Mouse (Mus musculus): ENCODE results near the gene Psors1c2.

The Psors1c2 gene

DNA sequence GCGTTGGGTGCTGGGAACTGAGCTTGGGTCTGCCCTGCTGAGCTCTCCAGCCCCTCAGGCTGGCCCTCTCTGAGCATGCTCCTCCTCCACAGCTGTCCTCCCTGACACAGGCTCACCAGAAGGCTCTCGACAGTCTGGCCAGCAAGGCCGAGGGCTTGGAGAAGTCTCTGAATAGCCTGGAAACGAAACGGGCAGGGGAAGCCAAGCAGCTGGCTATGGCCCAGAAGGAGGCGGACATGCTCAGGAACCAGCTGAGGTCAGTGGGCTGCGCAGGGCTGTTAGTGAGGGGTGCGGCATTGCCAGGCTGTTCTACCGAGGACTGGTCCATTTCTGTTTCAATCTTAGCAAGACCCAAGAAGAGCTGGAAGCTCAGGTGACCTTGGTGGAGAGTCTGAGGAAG is 8.6 kb upstream of the Psors1c2 start:
- DNase-seq = no peak

DNA sequence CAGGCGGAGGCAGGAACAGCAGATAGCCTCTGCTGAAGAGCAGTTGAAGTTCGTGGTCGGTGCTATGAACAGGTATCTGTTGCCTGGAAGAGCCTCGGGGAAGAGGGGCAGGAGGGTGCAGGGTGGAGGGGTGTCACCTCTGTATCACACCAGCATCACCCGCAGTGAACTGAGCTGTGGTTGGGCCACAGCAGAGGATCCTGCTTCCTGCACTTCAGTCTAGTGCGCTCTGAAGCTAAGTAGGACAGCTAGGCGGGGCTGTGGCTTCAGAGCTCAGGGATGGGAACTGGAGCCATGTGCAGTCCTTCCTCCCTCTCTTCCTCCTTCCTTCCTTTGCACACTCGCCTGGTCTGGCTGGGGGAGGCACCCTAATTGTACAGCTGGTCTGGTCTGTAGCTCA is 6.4 kb upstream of the Psors1c2 start:
- DNase-seq = no peak

DNA sequence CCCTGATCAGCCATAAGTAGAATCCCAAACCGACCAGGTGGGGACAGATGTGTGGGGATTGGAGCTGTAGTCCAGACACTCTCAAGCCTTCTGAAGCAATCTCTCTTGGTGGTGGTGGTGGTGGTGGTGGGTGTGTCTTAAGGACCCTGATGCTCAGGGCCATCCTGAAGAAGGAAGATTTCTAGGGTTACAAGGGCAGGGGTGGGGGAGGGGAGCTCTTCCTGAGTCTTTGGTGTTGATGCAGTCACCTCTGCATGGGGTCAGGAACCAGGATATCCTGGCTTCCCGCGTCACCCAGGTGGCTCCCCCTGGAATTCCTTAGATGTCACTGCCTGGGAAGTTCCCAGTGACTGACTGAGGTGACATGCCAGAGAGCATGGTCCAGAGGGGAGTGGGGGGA is 641 bp upstream of the Psors1c2 start:
- no peak for DNase-seq

DNA sequence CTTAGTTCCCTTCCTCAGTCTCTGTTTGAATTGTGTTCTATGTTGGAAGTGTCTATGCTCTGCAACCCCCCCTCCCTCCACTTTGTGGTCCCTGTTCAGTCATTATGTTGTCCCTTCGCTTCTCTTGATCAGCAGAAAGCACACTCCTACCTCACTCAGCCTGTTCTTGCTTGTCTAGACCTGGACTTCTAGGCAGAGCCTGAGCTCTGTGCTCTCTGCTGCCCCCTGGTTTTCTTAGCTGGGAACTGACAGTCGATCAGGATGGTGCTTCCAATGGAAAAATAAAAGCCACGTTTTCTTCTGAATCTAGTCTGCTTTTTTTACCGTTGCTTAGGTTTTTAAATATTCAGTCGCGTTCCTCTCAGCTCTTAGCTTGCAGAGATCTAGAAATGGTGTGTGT is 1.3 kb downstream of the Psors1c2 start:
- peak; percentile 52 for DNase-seq

DNA sequence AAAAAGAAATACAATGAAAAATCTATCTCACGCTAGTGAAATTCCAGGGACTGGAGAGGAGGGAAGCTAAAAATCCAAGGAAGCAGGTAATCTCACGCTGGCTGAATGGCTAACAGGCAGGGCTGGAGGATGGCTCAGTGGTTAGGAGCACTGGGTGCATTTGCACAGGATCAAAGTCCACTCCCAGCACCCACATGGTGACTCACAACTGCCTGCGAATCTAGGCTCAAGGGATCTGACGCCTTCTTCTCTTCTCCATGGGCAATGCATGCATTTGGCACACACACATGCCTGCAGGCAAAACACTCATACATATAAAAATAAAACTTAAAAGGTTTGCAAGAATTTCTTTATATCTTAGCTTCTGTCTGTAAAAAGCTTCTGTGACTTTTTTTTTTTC is 4.4 kb downstream of the Psors1c2 start:
- DNase-seq = no peak

DNA sequence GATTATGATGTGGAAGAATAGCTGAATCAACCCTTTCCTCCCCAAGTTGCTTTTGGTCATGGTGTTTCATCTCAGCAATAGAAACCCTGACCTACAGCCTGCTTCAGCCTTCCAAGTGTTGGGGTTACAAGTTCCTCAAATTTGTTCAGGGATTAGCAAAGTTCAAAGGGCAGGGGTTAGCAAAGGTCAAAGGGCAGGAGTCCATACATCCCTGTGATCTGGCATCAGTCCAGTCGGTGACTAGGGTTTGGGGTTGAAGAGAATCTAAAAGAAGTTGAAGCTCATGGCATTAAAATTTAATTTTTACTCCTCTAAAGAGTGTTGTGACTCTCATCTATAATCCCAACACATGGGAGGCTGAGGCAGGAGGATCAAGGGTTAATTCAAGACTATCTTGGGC is 5.5 kb downstream of the Psors1c2 start:
- no peak for DNase-seq

DNA sequence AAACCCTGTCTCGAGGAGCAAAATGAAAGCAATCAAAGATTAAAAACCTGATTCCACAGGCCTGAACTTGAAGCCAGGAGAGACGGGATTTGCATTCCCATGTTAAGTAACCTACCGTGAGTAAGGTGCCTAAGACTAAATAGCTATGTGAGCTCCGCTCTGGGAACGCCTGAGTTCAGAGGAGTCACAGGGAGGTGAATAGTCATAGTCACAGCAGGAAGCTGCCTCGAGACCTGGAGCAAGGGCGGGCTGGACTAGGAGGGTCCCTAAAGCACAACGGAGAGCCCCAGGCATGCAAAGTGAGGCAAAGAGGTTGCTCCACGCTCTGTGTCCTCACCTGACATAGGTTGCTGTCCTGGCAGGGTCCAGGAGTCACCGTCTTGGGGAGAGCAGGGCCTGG is 6.5 kb downstream of the Psors1c2 start:
- DNase-seq = no peak

DNA sequence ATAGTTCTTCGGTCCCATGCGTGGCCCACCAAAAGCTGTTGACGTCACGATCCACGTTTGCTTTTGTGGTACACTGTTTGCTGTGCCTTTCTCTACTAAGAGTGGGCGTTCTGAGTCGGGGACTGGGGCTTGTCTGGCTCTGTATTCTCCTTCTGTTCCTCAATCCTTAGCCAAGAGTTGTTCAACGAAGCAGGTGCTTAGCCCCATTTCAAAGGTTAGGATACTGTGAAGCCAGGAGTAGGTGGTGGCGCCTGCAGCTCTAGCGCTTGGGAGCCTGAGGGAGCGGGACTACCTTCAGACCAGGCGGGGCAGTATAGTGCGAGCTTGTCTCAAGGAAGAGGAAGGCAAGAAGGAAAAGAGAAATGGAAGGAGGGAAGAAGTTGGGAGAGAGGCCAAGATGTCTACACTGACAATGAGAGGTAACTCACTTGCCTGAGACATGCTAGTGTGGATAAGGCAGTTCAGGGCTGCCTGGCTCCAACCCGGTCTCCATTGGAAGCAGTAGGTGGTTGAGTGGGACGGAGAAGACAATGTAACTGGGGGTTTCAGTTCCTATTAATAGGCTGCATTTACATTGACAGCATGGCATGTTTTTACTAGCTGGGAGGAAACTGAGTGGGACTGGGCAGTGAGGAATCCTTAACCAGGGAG is 9.9 kb downstream of the Psors1c2 start:
- DNase-seq = no peak

DNA sequence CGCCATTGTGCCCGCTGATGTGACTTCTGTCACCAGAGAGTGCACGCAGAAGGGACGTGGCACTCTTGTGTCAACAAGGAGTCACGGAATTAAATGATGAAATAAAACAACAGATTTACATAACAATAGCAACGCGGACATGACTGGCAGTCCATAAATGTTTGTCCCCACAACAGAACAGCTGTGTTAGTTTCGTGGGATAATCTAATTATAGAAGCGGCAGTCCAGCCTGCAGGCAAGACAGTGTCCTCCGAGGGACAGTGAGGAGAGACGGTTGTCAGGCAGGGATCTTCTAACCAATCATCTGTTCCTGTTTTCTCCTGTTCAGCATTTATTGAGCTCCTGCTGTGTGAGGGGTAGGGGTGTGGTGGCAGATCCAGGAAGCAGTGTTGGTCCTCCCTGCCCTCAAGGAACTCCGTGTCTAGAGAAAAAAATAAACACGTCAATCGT is 10.4 kb downstream of the Psors1c2 start:
- no peak for DNase-seq

DNA sequence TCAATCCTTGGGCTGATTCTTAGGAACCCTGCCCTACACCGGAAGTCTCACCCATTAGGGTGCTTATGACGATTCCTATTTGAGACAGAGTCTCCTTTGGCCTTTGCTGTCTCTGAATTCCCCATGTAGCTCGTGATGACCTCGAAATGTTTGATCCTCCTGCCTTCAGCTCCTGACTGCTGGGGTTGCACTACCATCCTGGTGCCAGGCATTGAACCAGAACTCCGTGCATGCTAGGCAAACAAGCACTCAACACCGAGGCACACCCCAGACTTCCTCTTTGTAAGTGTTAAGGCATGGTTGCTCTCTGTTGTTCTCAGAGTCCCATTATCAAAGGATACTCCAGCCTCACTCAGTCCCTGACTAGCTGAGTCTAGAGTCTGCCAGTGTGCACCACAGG is 11.0 kb downstream of the Psors1c2 start:
- no peak for DNase-seq

DNA sequence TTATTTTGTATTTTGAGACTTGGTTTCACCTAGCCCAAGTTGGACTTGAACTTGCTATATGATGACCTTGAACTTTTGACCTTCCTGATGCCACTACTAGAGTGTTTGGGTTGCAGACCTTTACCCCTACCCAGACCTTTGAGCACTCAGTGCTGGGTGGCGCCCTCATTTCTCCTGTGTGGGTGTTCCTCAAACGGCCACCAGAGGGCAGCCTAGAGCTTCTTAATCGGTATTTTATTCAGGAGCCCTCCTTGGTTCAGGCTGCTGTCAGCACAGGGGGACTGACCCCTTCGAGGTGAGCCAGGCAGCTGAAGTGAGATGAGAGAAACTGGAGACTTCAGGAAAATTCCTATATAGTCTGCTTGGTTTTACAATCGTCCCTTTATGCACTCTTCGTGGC is 11.7 kb downstream of the Psors1c2 start:
- peak; percentile 41 for DNase-seq

DNA sequence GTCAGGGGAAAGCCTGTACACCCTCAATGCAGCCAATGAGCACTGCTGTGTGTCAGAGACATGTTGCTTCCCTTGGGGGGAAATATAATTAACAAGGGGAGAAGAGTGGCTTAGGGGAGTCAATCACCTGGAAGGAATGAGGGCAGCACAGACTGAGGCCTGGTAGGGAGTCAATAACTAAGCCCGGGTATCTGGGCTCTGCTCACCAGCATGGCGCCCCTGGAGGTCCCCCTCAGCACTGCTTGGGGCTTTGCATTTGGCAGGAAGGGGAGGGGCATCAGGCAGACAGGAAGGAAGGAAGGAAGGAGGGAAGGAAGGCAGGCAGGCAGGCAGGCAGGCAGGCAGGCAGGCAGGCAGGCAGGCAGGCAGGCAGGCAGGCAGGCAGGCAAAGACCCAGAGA is 14.5 kb downstream of the Psors1c2 start:
- DNase-seq = no peak

DNA sequence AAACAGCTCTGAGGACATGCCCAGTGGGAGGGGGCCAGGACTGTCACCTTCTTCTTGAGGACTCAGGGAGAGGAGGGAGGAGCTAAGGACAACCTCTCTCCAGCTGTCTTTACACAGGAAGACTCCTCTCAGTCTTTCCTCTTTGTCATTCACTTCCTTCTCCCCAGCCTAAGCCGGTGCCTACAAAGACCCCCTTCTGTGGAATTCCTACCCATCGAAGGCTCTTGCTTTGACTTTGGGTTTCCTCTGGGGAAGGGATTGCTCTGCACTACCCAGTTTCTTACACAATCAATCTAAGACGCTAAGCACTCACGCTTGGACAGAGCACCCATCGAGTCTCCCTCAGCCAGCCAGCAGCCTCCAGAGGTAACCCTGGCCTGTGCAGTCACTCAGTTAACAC is 15.6 kb downstream of the Psors1c2 start:
- DNase-seq = no peak

DNA sequence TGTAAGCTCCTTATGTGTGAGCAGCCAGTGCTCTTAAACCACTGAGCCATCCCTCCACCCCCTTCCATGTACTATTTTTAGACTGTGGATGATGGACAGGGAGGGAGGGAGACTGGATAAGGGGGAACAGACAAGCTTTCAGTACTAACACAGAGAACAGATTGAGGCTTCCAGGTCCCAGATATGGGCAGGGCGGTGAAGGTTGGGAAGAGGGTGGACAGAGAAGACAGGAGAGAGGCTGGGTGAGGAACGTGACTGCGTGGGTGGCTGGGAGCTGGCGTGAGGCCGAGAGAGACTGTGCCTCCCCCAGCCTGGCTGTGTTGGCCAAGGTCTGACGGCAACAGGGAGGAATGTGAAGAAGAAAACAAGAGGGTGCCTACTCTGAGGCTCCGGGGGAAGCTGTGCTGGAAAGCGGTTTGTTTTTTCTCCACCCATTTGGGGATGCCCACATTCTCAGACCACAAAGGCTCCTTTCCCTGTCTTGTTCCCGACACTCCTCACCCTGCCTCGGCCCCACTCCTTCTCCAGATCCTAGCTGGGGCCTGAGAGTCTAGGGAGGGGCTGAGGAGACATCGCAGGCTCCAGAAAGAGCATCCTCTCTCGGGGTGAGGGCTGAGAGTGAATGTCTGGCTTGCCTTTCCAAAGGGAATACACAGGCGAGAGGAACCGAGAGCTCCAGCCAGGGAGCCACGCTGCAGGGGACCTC is 16.6 kb downstream of the Psors1c2 start:
- peak; percentile 67 for DNase-seq

DNA sequence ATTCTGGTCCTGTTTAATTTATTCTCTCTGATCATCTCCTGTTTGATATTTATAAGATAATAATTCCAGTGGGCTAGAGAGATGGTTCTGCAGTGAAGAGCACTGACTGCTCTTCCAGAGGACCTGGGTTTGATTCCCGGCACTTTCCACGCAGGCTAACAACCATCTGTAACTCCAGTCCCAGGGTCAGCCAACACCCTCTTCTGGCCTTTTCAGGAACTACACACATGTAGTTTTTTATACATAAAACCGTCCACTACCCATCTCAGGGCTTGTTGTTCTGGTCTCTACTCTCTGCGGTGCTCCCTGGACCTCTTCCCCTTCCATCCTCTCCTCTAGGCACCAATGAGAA is 17.1 kb downstream of the Psors1c2 start:
- DNase-seq = no peak

DNA sequence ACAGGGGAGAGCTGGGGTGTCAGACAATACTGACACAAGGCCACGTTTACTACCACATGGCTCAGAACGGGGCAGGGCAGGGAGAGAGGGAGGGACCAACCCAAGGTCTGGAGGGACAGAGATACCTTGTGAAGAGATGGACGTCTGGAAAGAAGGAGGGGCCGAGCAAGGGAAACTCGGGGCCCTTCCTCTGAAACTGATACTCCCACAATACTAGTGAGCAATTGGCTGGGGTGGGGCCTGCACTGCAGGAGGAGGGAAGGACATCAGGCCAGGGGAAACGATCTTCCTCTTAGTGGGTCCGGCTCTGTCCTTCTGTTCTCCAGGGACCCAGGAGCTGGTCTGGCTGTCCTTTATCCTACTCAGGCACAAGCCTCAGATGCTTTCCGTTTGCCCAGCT is 17.9 kb downstream of the Psors1c2 start:
- DNase-seq = no peak

DNA sequence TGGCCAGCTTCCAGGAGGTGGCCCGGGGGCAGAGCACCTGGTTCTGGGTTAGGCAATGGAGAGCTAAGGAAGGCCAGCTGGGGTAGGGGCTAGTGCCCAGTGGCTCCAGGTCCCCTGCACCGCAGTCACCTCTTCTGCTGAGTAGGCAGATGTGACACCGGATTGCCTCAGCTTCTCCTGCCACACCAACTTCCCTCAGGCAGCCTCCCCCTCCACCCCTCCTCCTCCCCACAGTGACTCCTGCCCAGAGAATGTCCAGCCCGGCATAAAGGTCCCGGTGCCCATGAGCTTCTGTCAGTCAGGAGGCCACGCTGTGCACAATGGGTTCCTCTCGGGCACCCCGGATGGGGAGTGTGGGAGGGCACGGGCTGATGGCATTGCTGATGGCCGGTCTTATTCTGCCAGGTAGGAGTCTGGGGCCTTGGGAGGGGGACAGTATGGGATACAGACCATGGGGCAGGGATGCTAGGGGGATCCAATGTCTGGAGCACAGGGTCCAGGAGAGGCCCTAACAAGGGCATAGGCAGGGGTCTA is 18.9 kb downstream of the Psors1c2 start, which contains the start of gene Cdsn:
Gene Cdsn, plus strand, starts transcription at position 248 of the 534 bp plus-strand sequence.
- no peak for DNase-seq

DNA sequence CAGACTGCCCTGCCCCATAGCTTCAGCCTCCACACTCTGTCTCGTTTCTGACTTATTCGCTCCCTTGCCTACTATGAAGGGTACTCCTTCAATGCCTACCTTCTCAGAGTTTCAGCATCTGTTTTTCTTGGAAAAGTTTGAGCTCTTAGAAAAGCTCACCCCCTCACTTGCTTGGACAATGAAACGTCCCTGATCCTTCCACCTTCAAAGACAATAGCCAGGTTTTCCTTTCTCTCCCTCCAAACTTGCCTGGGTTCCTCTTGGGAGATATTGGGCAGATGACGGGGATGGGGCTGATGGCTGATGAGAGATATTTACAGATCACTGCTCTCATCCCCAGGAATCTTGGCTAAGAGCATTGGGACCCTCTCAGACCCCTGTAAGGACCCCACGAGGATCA is 21.3 kb downstream of the Psors1c2 start:
- no peak for DNase-seq

DNA sequence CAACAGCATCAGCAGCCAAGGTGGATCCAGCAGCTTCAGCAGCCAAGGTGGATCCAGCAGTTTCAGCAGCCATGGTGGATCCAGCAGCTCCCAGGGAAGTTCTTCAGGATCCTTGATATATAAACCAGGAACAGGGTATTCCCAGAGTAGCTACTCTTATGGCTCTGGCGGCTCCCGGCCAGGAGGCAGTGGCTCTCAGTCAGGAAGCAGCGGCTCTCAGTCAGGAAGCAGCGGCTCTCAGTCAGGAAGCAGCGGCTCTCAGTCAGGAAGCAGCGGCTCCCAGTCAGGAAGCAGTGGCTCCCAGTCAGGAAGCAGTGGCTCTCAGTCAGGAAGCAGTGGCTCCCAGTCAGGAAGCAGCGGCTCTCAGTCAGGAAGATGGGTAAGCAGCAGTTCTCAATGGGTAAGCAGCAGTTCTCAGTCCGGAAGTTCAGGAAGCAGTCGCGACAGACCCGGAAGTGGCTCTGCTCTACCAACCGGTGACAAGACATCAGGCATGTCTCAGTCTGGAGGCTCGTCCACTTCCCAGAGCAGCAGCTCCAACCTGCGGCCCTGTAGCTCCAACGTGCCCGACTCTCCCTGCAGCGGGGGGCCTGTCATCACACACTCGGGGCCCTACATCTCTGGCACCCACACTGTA is 21.9 kb downstream of the Psors1c2 start:
- no peak for DNase-seq

DNA sequence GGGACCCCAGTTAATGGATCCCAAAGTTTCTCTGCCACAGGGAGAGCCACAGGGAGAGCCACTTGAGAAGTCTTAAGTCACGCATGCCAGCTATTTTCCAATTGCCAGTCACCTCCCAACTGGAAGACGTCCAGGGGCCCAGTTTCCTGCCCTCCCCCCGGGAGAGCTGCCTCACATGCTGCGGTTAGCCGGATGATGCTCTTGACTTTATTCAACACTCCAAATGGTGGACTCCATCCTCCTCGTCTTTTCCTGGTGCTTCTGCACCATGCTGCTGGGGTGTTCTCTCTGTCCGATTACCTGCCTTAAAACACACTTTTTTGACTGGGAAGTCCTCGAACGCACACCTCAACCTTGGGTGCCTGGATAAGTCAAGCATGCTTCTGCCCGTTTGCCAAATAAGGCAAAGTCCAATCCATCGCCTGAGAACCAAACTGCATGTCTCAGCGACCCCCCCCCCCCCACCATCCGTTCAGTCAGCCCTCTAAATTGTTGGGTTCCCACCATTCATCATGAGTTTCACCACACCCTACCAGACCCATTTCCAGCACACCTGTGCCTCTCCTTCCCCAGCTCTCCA is 23.3 kb downstream of the Psors1c2 start:
- DNase-seq = peak; percentile 53

DNA sequence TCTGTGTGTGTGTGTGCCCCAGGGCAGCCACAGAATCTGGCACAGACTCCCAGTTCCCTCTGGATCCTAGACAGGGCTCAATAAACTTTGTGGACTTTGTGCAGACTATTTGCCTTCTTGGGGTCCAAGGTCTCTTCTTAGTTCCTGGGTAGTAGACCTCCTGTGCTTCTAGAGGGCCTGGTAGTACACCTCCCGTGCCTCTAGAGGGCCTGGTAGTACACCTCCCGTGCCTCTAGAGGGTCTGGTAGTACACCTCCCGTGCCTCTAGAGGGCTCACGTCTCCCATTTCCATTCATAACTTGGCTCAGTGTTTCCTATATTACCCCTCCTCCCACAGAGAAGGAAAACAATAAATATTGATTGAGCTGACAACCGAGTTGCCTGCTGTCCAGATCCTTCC is 23.8 kb downstream of the Psors1c2 start:
- DNase-seq = peak; percentile 87

DNA sequence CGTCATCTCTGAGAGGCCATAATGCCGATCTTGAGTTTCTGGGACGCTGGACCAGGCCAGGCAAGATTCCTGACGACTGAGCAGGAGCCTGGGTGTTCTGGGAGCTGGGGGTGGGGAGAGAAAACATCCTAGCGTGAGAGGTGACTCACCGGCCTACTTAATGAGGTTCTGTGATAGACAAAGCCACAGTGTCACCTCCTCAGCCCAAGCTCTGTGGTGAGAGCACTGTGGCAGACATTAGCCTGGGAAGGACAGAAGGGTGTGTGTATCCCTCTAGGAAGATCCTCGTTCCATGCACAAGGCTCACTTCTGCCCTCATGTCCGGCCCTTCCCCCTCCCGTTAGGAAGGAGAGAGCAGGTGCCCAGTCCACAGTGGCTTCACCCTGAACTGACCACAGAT is 24.4 kb downstream of the Psors1c2 start:
- DNase-seq = no peak

DNA sequence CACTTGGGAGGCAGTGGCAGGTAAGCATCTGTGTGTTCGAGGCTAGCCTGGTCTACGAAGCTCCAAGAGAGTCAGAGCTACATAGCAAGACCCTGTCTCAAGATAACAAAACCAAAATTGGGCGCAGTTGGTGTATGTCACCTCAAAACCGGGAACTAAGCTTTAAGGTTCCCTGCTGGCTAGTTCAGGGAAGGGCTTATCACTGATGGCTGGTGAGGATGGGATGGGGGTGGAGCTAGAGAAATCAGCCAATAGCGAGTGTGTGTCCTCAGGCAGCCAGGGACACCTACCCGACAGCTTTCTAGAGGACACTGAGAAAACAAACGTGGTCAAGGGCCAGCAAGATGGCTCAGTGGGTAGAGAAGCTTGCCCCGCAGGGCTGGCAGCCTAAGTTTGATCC is 25.2 kb downstream of the Psors1c2 start:
- no peak for DNase-seq

DNA sequence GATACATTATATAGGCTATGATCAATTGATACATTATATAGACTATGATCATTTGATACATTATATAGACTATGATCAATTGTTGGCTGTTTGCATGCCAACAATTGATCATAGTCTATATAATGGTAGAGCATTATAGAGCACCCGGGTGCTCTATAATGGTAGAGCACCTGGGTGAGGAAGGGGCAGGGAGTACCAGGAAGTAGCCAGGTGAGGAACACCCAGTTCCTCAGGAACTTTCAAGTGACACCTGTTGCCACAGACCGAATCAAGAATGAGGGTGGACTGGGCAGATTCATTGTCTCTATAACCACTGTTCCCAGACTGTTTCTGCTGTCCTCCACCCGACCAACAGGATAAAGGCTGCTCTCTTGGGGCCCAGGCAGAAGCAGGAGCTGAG is 34.1 kb downstream of the Psors1c2 start, which contains the start of gene 2300002M23Rik:
Gene 2300002M23Rik, plus strand, starts transcription at position 301 of the 400 bp plus-strand sequence.
- no peak for DNase-seq

All from kidney, adult 11 months (tissue).